Mouse (Mus musculus): ENCODE measurements around the gene Gsk3a. TPM values are rescaled to one million over a fixed set of nuclear protein-coding genes. Genes with fewer than 3 reads are reported as not detected.
A peak's percentile ranks its signal among the peaks of the same experiment; 100 is the strongest.

Gene Gsk3a
- polyA plus RNA-seq, 1 experiment from 2014 or later = 13.0 TPM

- H3K9me3 ChIP-seq (replicated peaks) = no peaks in the 10 kb centered on the region
- no peaks in the 10 kb centered on the region for H3K27me3 ChIP-seq
- no peak for ATAC-seq (ENCODE audit: insufficient number of reproducible peaks, low FRiP score, low TSS enrichment, low read depth)
- 49% methylated on average over 5 of the region's 5 CpGs for WGBS
- no peak overlapping the region for H3K27ac ChIP-seq (replicated peaks)
- no peak overlapping the region for H3K4me3 ChIP-seq (replicated peaks)
- no peak overlapping the region for H3K9ac ChIP-seq
- H3K4me2 ChIP-seq (replicated peaks) = no peak overlapping the region
- H3K4me1 ChIP-seq = peaks cover 30% of the 10 kb centered on the region
- H3K36me3 ChIP-seq = peaks cover 82% of the 10 kb centered on the region
These were observed 5.5 kb downstream of the Gsk3a start for GRCm38 (mm10) chr7:25232101-25232648.

DNA sequence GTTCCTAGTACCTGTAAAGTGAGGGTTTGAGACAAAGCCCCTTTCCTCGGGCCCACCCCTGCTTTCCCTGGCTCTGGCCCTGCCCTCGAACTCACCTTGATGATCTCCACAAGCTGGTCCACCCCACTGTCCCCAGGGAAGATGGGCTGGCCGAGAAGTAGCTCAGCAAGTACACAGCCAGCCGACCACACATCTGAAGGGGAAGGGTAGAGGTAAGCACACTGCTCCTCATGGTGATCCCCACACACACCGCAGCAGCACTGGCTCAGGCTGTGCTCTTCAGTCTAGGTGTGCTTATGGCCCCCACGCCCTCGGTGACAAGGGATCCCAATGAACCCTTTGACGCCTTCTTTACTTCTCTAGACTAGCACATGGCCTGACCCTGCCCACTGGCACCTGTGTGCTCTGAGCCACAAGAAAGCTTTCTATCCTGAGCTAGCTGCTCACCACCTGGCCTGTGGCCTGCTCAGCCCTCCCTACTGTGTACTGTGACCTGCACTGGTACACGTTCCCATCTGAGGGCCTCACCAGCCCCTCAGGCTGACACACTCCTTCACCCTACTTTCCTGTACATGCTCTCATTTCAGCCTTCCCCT lies 6.9 kb downstream of the Gsk3a start:
- Histone ChIP-seq H3K4me2 (replicated peaks) (no peak overlapping the region), H3K36me3 (peaks cover 96% of the 10 kb centered on the region), H3K4me3 (replicated peaks) (no peak overlapping the region), H3K9ac (no peak overlapping the region), H3K4me1 (peaks cover 17% of the 10 kb centered on the region), H3K27me3 (no peaks in the 10 kb centered on the region), H3K9me3 (replicated peaks) (no peaks in the 10 kb centered on the region), H3K27ac (replicated peaks) (no peak overlapping the region)
- no peak for ATAC-seq (ENCODE audit: insufficient number of reproducible peaks, low FRiP score, low TSS enrichment, low read depth)
- 82% methylated on average over 9 of the region's 9 CpGs for whole genome bisulfite sequencing

DNA sequence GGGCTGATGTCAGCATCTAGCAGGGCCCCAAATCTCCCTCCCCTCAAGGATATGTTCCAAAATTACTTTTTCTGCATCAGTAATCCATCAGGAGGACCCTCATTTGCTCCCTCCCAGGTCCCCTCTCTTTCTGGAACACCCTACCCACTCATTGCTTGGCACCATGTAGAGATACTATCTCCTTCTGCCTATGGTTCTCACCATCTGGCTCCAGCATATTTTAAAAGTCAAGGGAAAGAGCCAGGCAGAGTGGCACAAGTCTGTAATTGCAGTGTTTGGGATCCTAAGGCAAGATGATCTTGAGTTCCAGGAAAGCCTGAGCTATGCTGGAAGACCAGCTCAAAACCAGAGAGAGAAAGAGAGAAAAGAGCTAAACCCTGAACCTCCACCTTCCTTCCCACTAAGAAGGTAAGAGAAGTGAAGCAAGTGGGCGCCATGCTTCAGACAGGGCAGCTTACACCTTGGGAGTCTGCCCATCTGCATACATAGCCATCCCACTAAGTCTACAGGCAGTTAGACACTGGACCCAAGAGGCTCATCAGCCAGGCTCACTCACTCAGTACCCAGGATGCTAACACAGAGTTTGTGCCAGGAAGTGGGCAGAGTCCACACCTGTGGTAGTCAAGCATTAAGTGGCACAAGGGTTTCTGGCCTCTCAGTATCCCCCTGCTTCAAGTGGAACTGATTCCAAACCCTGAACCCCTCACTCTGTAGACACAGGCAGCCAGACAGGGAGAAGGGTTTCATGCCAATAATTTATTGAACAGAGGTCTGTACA lies 9.9 kb downstream of the Gsk3a start:
- H3K27ac ChIP-seq (replicated peaks) = no peak overlapping the region

GRCm38 (mm10) chr7:25222275-25222967 lies 15.2 kb downstream of the Gsk3a start:
- peak overlapping the region; percentile 82 for H3K4me3 ChIP-seq (replicated peaks)
- H3K27me3 ChIP-seq = no peaks in the 10 kb centered on the region
- H3K9me3 ChIP-seq (replicated peaks) = no peaks in the 10 kb centered on the region
- WGBS = 89% methylated on average over 10 of the region's 10 CpGs
- H3K9ac ChIP-seq = peak overlapping the region; percentile 67
- ATAC-seq (ENCODE audit: insufficient number of reproducible peaks, low FRiP score, low TSS enrichment, low read depth) = no peak
- H3K27ac ChIP-seq (replicated peaks) = no peak overlapping the region
- H3K36me3 ChIP-seq = peaks cover 34% of the 10 kb centered on the region
- H3K4me2 ChIP-seq (replicated peaks) = peak overlapping the region; percentile 94
- peaks cover 38% of the 10 kb centered on the region for H3K4me1 ChIP-seq

More for the DNA sequence above, 9.9 kb downstream of the Gsk3a start:
- H3K4me3 ChIP-seq (replicated peaks) = no peak overlapping the region
- no peak overlapping the region for H3K9ac ChIP-seq
- WGBS = 88% methylated on average over 1 of the region's 1 CpGs
- no peaks in the 10 kb centered on the region for H3K9me3 ChIP-seq (replicated peaks)
- peaks cover 7% of the 10 kb centered on the region for H3K4me1 ChIP-seq
- no peak for ATAC-seq (ENCODE audit: insufficient number of reproducible peaks, low FRiP score, low TSS enrichment, low read depth)
- no peaks in the 10 kb centered on the region for H3K27me3 ChIP-seq
- H3K4me2 ChIP-seq (replicated peaks) = no peak overlapping the region
- H3K36me3 ChIP-seq = peaks cover 86% of the 10 kb centered on the region

DNA sequence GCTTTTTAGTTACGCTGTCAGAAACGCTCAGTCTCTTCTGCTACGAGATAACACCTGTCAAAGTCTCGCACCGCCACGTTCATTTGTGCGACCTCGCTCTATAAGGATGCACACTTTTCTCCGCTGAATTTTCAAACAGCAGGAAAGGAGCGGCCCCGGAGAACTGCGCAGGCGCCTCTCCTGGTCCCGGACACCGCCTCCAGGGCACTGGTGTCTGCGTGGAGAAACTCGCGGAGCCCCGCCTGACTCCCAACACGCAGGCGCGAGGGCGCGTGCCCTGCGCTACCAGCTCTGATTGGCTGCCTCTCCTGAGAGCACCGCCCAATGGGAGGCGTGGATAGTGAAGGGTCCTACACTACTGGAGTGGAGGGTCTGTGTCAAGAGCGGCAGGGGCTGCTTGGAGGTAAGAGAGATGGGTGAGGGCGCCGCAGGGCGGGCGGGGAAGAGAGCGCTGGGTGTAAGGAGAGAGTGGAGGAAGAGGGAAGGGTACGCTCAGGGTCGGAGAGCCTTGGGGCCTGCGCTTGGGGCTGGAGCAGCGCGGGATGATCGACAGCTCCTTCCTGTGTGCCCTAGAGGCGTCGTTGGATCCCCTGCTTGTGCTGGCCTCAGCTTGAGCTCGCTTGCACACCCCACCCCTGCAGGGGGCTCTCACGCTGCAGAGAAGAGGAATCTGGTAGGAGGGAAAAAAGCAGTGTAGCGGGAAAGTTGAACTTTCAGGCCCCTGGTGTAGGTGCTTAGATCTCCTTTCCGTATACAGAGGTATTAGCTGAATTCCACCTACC lies 16.4 kb downstream of the Gsk3a start, which contains the start of gene Zfp526:
Gene Zfp526 (plus strand): TSS at position 324 of the 782 bp plus-strand sequence.
- H3K4me1 ChIP-seq = peaks cover 38% of the 10 kb centered on the region
- H3K4me3 ChIP-seq (replicated peaks) = peak within 1 kb of the TSS; percentile 82
- peak; percentile 96 for ATAC-seq (ENCODE audit: insufficient number of reproducible peaks, low FRiP score, low TSS enrichment, low read depth)
- under 1% methylated on average over 42 of the region's 45 CpGs for WGBS
- H3K36me3 ChIP-seq = peaks cover 23% of the 10 kb centered on the region
- H3K27ac ChIP-seq (replicated peaks) = peak within 1 kb of the TSS; percentile 93
- no peaks in the 10 kb centered on the region for H3K27me3 ChIP-seq
- H3K9me3 ChIP-seq (replicated peaks) = no peaks in the 10 kb centered on the region
- H3K9ac ChIP-seq = peak within 1 kb of the TSS; percentile 67
- H3K4me2 ChIP-seq (replicated peaks) = peak within 1 kb of the TSS; percentile 94

- no peaks in the 10 kb centered on the region for H3K27me3 ChIP-seq
- 3% methylated on average over 20 of the region's 20 CpGs for WGBS
- ATAC-seq (ENCODE audit: insufficient number of reproducible peaks, low FRiP score, low TSS enrichment, low read depth) = no peak
These were observed 17.1 kb downstream of the Gsk3a start, which contains the start of gene Dedd2 for GRCm38 (mm10) chr7:25220457-25221101. TSS of gene Dedd2 (minus strand) at chr7:25220615.

GRCm38 (mm10) chr7:25219756-25220456 lies 17.7 kb downstream of the Gsk3a start:
- H3K4me2 ChIP-seq (replicated peaks) = peak overlapping the region; percentile 94
- WGBS = 3% methylated on average over 31 of the region's 31 CpGs
- H3K4me1 ChIP-seq = peaks cover 38% of the 10 kb centered on the region
- H3K27ac ChIP-seq (replicated peaks) = peak overlapping the region; percentile 93
- peaks cover 15% of the 10 kb centered on the region for H3K36me3 ChIP-seq
- no peaks in the 10 kb centered on the region for H3K9me3 ChIP-seq (replicated peaks)
- ATAC-seq (ENCODE audit: insufficient number of reproducible peaks, low FRiP score, low TSS enrichment, low read depth) = peak; percentile 78
- peak overlapping the region; percentile 82 for H3K4me3 ChIP-seq (replicated peaks)
- H3K9ac ChIP-seq = peak overlapping the region; percentile 67
- no peaks in the 10 kb centered on the region for H3K27me3 ChIP-seq

More at GRCm38 (mm10) chr7:25220457-25221101, 17.1 kb downstream of the Gsk3a start, which contains the start of gene Dedd2:
- H3K9ac ChIP-seq = peak within 1 kb of the TSS; percentile 67
- no peaks in the 10 kb centered on the region for H3K9me3 ChIP-seq (replicated peaks)
- peak within 1 kb of the TSS; percentile 94 for H3K4me2 ChIP-seq (replicated peaks)
- peaks cover 38% of the 10 kb centered on the region for H3K4me1 ChIP-seq
- H3K27ac ChIP-seq (replicated peaks) = peak within 1 kb of the TSS; percentile 93
- peaks cover 16% of the 10 kb centered on the region for H3K36me3 ChIP-seq
- peak within 1 kb of the TSS; percentile 82 for H3K4me3 ChIP-seq (replicated peaks)

GRCm38 (mm10) chr7:25219416-25219750 lies 18.3 kb downstream of the Gsk3a start:
- WGBS = under 1% methylated on average over 16 of the region's 16 CpGs
- Histone ChIP-seq H3K4me1 (peaks cover 38% of the 10 kb centered on the region), H3K9ac (peak overlapping the region; percentile 67), H3K9me3 (replicated peaks) (no peaks in the 10 kb centered on the region), H3K4me2 (replicated peaks) (peak overlapping the region; percentile 94), H3K27ac (replicated peaks) (peak overlapping the region; percentile 75), H3K4me3 (replicated peaks) (peak overlapping the region; percentile 82), H3K36me3 (peaks cover 10% of the 10 kb centered on the region), H3K27me3 (no peaks in the 10 kb centered on the region)
- peak; percentile 0; the same call in 1 of the 2 replicates for ATAC-seq (ENCODE audit: insufficient number of reproducible peaks, low FRiP score, low TSS enrichment, low read depth)

GRCm38 (mm10) chr7:25218705-25219415 lies 18.8 kb downstream of the Gsk3a start:
- Histone ChIP-seq H3K36me3 (0 out of 2 replicates have a peak, but pooled peaks cover 6% of the 10 kb centered on the region), H3K4me1 (peaks cover 38% of the 10 kb centered on the region), H3K4me2 (replicated peaks) (peak overlapping the region; percentile 94), H3K27me3 (no peaks in the 10 kb centered on the region), H3K9me3 (replicated peaks) (no peaks in the 10 kb centered on the region), H3K9ac (peak overlapping the region; percentile 67), H3K27ac (replicated peaks) (peak overlapping the region; percentile 75), H3K4me3 (replicated peaks) (peak overlapping the region; percentile 82)
- WGBS = under 1% methylated on average over 53 of the region's 53 CpGs
- no peak for ATAC-seq (ENCODE audit: insufficient number of reproducible peaks, low FRiP score, low TSS enrichment, low read depth)
